Mouse (Mus musculus) brain, embryonic 14.5 days (tissue): ENCODE data around the gene Rrp12. TPM values are rescaled to one million over a fixed set of nuclear protein-coding genes. Genes with fewer than 3 reads are reported as not detected.

ENCODE experiments used
- DNase-seq: peaks from one replicate; pipeline ENCODE4 v3.0.0-alpha.2; 2011; ENCODE audit warnings: low read depth
- CTCF ChIP-seq: fragments of 200-500 bp; IDR thresholded peaks from 2 replicates; pipeline ENCODE4 v1.5.1; 2012; ENCODE audit warnings: inconsistent platforms, mild to moderate bottlenecking, moderate library complexity, borderline replicate concordance; ENCODE audit not compliant: insufficient read depth, insufficient read length; ENCODE audit errors: extremely low read depth
- POLR2A ChIP-seq: fragments of 200-500 bp; IDR thresholded peaks from 2 replicates; pipeline ENCODE4 v1.6.1; 2012; ENCODE audit warnings: mild to moderate bottlenecking, inconsistent platforms, borderline replicate concordance; ENCODE audit not compliant: poor library complexity, insufficient read depth, insufficient read length, severe bottlenecking; ENCODE audit errors: extremely low read depth
- polyA plus RNA-seq: library from polyadenylated mRNA; depleted of rRNA; stranded (reverse); fragments of >200 nt; gene quantifications from 2 replicates; pipeline ENCODE4 v1.2.3, GENCODE M21; 2012

Rrp12 gene
- polyA plus RNA-seq, 1 experiment, result 17.1 TPM

GRCm38 (mm10) chr19:41831101-41831570, 64.8 kb downstream of the Rrp12 start:
- peak; percentile 72 for DNase-seq
- TF ChIP-seq CTCF, result no peak
- TF ChIP-seq POLR2A, result no peak

- TF ChIP-seq POLR2A (no peak), CTCF (no peak)
- peak; percentile 72 for DNase-seq
Measured at GRCm38 (mm10) chr19:41830106-41831031, 65.6 kb downstream of the Rrp12 start.

GRCm38 (mm10) chr19:41829381-41830105, 66.4 kb downstream of the Rrp12 start, which contains the start of gene Frat1:
Gene Frat1 (plus strand): TSS chr19:41829970.
- peak; percentile 70 for TF ChIP-seq POLR2A
- TF ChIP-seq CTCF, result no peak
- DNase-seq, result peak; percentile 99

GRCm38 (mm10) chr19:41828941-41829340, 67.0 kb downstream of the Rrp12 start:
- TF ChIP-seq CTCF (no peak), POLR2A (no peak)
- DNase-seq, result no peak

GRCm38 (mm10) chr19:41826529-41826928, 69.4 kb downstream of the Rrp12 start:
- TF ChIP-seq CTCF (no peak), POLR2A (no peak)
- DNase-seq, result no peak

GRCm38 (mm10) chr19:41824950-41825349, 71.0 kb downstream of the Rrp12 start:
- DNase-seq, result no peak
- TF ChIP-seq POLR2A, result no peak
- TF ChIP-seq CTCF, result no peak

GRCm38 (mm10) chr19:41822589-41822988, 73.4 kb downstream of the Rrp12 start:
- no peak for TF ChIP-seq POLR2A
- TF ChIP-seq CTCF, result no peak
- no peak for DNase-seq

GRCm38 (mm10) chr19:41821436-41821835, 74.5 kb downstream of the Rrp12 start:
- DNase-seq, result no peak
- no peak for TF ChIP-seq POLR2A
- TF ChIP-seq CTCF, result no peak

- DNase-seq, result no peak
- TF ChIP-seq POLR2A, result no peak
- no peak for TF ChIP-seq CTCF
Measured at GRCm38 (mm10) chr19:41818749-41819148, 77.2 kb downstream of the Rrp12 start.

GRCm38 (mm10) chr19:41817325-41817724, 78.6 kb downstream of the Rrp12 start:
- DNase-seq, result no peak
- TF ChIP-seq CTCF, result no peak
- no peak for TF ChIP-seq POLR2A

GRCm38 (mm10) chr19:41816915-41817314, 79.1 kb downstream of the Rrp12 start:
- TF ChIP-seq CTCF, result no peak
- DNase-seq, result no peak
